Mouse (Mus musculus): ENCODE data around the gene Nup93. TPM values are rescaled to one million over a fixed set of nuclear protein-coding genes. Genes with fewer than 3 reads are reported as not detected.
"Not testable (repeated sequence)": the region's sequence is repeated elsewhere in the genome, so short reads cannot be mapped to it uniquely, and the experiment has no call there.

The Nup93 gene
- 114 TPM in 2 replicates for polyA plus RNA-seq (2016; fragmentation: Nextera tagmentation; extraction: Ambion mirVana)

DNA sequence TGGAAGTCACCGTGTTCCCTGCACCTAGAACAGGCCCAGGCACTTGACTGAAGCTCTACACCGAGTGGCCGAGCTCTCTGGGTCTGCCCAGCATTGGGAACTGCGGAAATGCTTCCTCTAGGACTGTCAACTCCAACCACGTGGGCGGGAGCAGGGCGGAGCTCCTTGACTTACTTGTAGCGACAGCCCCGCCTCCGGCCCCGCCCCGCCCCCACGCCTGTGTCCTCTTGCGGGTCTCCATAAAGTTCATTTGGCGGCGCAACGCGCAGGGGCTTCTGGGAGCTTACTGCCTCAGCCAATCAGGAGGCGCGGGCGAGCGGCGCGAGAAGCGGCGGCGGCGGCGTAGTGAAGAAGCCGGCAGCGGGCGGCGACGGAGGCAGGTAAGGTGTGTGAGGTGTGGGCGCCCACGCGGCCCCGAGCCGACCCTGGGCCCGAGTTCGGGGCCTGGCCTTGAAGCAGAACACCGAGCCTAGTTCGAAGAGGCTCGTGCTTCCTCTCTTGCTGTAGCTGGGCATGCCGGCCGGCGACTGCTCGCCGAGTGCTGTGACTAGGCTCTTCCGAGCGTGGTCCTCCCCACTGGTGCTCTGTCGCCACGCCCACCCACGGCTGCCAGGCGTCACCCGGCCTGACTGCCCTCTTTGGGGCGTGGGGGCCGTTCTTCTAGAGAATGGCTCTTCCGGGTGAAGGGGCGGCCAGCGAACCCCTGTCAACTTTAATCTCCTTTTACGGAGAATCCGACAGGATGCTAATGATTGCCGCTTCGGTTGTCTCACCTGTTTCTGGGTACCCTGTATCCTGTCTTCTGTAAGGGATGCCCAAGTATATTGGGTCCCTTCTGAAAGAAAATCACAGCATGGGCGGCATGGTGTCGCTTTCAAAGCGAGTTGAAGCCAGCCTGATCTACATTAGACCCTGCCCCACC is at the start of gene Nup93:
Nup93 (plus strand) TSS at position 313 of the 922 bp plus-strand sequence.
- Histone ChIP-seq H3K9me3 (no peaks in the 10 kb centered on the region), H3K4me2 (peak within 1 kb of the TSS; percentile 65), H3K4me3 (replicated peaks) (peak within 1 kb of the TSS; percentile 77), H3K4me1 (replicated peaks) (peaks cover 15% of the 10 kb centered on the region), H3K27ac (0 out of 2 replicates have a peak within 1 kb of the TSS, but pooled peaks have one; percentile 47), H3K9ac (replicated peaks) (peak within 1 kb of the TSS; percentile 57), H3K27me3 (no peaks in the 10 kb centered on the region), H3K36me3 (no peaks in the 10 kb centered on the region)
- ATAC-seq (ENCODE audit: insufficient number of reproducible peaks, insufficient read depth, low FRiP score, low TSS enrichment, low read depth), result peak; percentile 97
- under 1% methylated on average over 68 of the region's 68 CpGs for WGBS

DNA sequence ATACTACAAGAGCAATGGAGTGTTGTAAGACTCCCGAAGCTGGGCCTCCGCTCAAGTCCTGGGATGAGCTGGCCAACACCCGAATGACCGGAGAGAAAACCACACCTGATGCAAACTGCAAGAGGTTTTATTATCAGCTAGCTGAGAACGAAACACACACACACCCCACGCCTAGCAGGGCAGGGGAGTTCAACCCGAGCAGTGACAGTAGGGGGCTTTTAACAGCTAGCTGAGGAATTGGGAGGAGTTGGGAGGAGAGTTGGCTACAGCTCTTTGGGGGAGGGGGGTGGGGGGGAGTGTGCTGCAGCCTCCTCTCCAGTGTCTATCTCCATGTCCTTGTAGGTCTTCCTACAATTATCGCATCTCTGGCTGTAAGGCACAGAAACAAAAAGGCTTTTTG is 48.6 kb upstream of the Nup93 start:
- WGBS, result 64% methylated on average over 8 of the region's 8 CpGs

DNA sequence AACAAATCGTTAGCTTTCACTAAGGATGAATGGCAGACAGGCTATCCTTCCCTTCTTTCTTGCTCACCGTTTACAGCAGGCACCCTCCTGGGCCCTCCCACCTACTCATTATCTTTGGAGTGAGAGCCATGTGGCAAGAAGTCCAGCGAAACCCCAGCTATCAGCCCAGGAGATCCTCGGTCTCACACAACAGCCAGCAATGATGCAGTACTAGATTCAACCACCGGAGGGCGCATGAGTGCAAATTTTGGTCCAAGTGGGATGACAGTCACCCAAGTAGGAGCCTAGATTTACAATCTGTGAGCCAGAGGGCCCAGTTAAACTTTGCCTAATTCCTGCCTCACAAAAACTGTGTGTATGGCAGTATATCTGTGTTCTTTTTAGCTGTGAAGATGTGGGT is 47.1 kb upstream of the Nup93 start:
- Histone ChIP-seq H3K4me3 (replicated peaks) (no peak overlapping the region), H3K4me2 (peak overlapping the region; percentile 15), H3K9me3 (no peaks in the 10 kb centered on the region), H3K27ac (no peak overlapping the region), H3K27me3 (peaks cover 44% of the 10 kb centered on the region), H3K9ac (replicated peaks) (no peak overlapping the region), H3K4me1 (replicated peaks) (peaks cover 10% of the 10 kb centered on the region), H3K36me3 (no peaks in the 10 kb centered on the region)
- no peak for ATAC-seq (ENCODE audit: insufficient number of reproducible peaks, insufficient read depth, low FRiP score, low TSS enrichment, low read depth)
- whole genome bisulfite sequencing, result 4% methylated on average over 6 of the region's 6 CpGs

More for the DNA sequence above, 48.6 kb upstream of the Nup93 start:
- H3K4me2 ChIP-seq; H3K4me3 ChIP-seq (replicated peaks); H3K4me1 ChIP-seq (replicated peaks); H3K36me3 ChIP-seq; H3K9me3 ChIP-seq; H3K27ac ChIP-seq; H3K9ac ChIP-seq (replicated peaks); ATAC-seq (ENCODE audit: insufficient number of reproducible peaks, insufficient read depth, low FRiP score, low TSS enrichment, low read depth): not testable (repeated sequence)
- peaks cover 29% of the 10 kb centered on the region for H3K27me3 ChIP-seq

DNA sequence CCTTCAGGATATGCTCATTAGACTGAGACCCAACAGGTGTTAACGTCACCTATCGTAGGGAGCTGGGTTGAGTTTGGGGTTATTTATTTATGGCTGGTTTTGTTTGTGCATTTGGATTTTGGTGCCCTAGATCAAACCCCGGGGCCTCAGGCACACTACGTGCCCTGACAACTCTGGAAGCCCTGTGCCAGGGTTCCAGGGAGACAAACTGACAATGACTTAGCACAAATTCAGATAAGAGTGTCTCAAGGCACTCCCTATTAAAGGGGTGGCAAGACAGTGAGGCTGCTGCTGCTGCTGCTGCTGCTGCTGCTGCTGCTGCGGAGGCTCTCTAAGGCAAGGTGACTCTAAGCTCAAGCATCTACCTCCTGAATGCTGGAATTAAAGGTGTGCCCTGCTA is 44.8 kb upstream of the Nup93 start:
- H3K9ac ChIP-seq (replicated peaks), result no peak overlapping the region
- peaks cover 63% of the 10 kb centered on the region for H3K27me3 ChIP-seq
- H3K4me2 ChIP-seq, result no peak overlapping the region
- H3K4me3 ChIP-seq (replicated peaks), result no peak overlapping the region
- WGBS, result 80% methylated on average over 5 of the region's 5 CpGs
- H3K4me1 ChIP-seq (replicated peaks), result peaks cover 23% of the 10 kb centered on the region
- H3K36me3 ChIP-seq, result no peaks in the 10 kb centered on the region
- H3K27ac ChIP-seq, result no peak overlapping the region
- H3K9me3 ChIP-seq, result no peaks in the 10 kb centered on the region
- ATAC-seq (ENCODE audit: insufficient number of reproducible peaks, insufficient read depth, low FRiP score, low TSS enrichment, low read depth), result no peak

DNA sequence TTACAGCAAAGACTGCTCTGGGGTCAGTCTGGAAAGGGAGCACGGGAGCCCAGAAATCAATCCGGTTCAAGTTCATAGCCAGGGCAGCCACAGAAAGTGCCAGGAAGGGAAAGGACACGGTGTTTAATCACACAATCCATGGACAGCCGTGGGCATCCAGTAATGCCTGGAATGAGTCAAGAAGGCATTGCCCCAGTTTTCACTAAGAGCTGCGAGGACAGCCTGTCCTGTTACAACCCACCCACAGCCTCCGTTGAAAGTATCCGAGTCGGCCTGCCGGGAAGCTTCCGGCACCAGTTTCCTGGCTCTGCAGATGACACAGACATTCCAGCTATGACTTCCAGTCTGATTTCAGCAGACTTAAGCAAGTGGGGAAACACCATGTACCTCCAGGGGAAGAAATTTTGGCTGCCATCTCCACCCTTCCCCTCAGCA is 43.0 kb upstream of the Nup93 start:
- Histone ChIP-seq H3K27ac (no peak overlapping the region), H3K36me3 (no peaks in the 10 kb centered on the region), H3K9ac (replicated peaks) (no peak overlapping the region), H3K4me2 (0 out of 2 replicates have a peak overlapping the region, but pooled peaks have one; percentile 93), H3K27me3 (peaks cover 80% of the 10 kb centered on the region), H3K9me3 (no peaks in the 10 kb centered on the region), H3K4me1 (replicated peaks) (peaks cover 23% of the 10 kb centered on the region), H3K4me3 (replicated peaks) (peak overlapping the region; percentile 45)
- WGBS, result 47% methylated on average over 10 of the region's 10 CpGs
- no peak for ATAC-seq (ENCODE audit: insufficient number of reproducible peaks, insufficient read depth, low FRiP score, low TSS enrichment, low read depth)

DNA sequence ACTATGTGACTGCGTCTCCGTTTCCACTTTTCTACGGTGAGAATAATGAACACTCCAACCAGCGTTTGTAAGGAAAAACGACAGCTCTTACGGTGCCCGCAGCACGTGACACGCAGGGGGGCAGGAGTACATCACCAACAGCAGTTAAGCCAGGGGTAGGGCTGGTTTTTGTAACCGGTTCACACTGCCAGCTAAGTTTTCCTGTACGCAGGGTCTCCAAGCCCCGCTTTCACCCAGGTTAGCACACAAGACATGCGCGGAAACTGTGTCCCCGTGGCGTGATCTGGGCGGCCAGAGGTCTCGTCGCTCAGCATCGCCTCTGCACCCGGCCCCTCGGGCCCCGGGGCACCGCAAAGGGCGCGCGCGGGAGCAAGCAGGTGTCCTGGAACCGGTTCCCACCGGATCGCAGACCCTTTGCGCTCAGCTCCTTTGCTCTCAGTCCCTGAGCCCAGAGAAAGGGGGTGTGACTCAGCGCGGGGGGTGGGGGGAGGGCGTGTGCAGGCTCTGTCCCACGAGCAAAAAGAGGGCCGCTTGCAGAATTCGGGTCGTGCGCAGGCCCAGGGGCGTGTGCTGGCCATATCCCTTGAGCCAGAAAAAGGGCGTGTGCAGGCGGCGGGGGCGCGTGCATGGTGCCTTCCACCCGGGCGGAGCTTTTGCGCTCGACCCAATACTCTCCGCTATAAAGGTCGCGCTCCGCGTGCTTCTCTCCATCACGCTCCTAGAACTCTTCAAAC is 42.1 kb upstream of the Nup93 start, which contains the start of gene Mt2:
Mt2 (plus strand) TSS at position 590 of the 734 bp plus-strand sequence.
- H3K4me1 ChIP-seq (replicated peaks), result peaks cover 23% of the 10 kb centered on the region
- H3K36me3 ChIP-seq, result no peaks in the 10 kb centered on the region
- under 1% methylated on average over 56 of the region's 56 CpGs for WGBS
- H3K4me3 ChIP-seq (replicated peaks), result peak within 1 kb of the TSS; percentile 45
- peak within 1 kb of the TSS; percentile 93 for H3K4me2 ChIP-seq
- peak; percentile 30; the same call in 1 of the 2 replicates for ATAC-seq (ENCODE audit: insufficient number of reproducible peaks, insufficient read depth, low FRiP score, low TSS enrichment, low read depth)
- H3K27ac ChIP-seq, result no peak within 1 kb of the TSS
- H3K9me3 ChIP-seq, result no peaks in the 10 kb centered on the region
- peaks cover 89% of the 10 kb centered on the region for H3K27me3 ChIP-seq
- H3K9ac ChIP-seq (replicated peaks), result peak within 1 kb of the TSS; percentile 38; the same call in 1 of the 2 replicates

DNA sequence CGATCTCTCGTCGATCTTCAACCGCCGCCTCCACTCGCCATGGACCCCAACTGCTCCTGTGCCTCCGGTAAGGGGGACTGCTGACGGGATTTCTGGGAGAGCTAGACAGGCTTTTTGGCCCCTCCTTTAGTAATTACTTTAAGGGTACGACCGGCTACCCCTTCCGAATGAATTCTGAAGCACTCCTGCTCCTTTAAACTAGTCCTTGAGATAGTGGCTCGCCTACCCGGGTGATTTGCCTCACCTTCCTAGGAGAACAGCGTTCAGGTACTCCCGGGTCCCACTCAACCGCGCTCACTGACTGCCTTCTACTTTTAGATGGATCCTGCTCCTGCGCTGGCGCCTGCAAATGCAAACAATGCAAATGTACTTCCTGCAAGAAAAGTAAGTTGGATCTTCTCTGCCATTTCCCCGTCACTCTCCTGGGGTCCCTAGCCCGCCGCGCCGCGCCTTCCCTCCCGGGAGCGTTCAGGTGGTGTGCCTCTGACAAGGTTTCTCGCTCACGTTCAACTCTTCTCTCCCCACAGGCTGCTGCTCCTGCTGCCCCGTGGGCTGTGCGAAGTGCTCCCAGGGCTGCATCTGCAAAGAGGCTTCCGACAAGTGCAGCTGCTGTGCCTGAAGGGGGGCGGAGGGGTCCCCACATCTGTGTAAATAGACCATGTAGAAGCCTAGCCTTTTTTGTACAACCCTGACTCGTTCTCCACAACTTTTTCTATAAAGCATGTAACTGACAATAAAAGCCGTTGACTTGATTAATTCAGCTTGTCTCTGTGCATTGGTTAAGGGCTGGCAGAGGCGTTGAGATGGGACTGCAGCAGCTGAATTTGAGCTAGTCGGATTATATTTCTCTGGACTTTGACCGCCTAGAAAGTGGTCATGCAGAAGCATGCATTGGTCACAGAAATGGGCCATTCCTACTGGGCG is 41.3 kb upstream of the Nup93 start:
- Histone ChIP-seq H3K27ac (no peak overlapping the region), H3K27me3 (peaks cover 94% of the 10 kb centered on the region), H3K36me3 (no peaks in the 10 kb centered on the region), H3K4me3 (replicated peaks) (peak overlapping the region; percentile 45), H3K9me3 (no peaks in the 10 kb centered on the region), H3K4me1 (replicated peaks) (peaks cover 23% of the 10 kb centered on the region), H3K9ac (replicated peaks) (peak overlapping the region; percentile 38; the same call in 1 of the 2 replicates), H3K4me2 (peak overlapping the region; percentile 93)
- 1% methylated on average over 39 of the region's 39 CpGs for WGBS
- no peak for ATAC-seq (ENCODE audit: insufficient number of reproducible peaks, insufficient read depth, low FRiP score, low TSS enrichment, low read depth)

DNA sequence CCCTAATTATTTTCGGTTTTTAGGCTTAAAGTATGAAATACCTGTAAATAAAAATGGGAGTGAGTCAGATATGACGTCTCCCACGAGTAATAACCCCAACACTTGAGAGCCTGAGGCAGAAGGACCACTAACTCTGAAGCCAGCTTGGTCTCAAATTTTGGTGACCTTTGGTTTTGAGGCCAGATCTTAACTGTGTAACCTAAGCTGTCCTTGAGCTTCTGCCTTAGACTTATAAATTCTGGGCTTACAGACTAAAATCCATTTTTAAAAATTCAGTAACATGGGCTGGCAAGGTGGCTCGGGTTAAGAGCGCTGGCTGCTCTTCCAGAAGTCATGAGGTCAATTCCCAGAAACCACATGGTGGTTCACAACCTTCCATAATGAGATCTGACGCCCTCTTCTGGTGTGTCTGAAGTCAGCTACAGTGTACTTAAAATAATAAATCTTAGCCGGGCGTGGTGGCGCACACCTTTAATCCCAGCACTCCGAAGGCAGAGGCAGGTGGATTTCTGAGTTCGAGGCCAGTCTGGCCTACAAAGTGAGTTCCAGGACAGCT is 40.4 kb upstream of the Nup93 start:
- H3K27ac ChIP-seq, result no peak overlapping the region
- H3K36me3 ChIP-seq, result no peaks in the 10 kb centered on the region
- peaks cover 99% of the 10 kb centered on the region for H3K27me3 ChIP-seq
- WGBS, result 48% methylated on average over 11 of the region's 11 CpGs
- H3K4me1 ChIP-seq (replicated peaks), result peaks cover 26% of the 10 kb centered on the region
- H3K9ac ChIP-seq (replicated peaks), result no peak overlapping the region
- no peaks in the 10 kb centered on the region for H3K9me3 ChIP-seq
- H3K4me3 ChIP-seq (replicated peaks), result no peak overlapping the region
- no peak for ATAC-seq (ENCODE audit: insufficient number of reproducible peaks, insufficient read depth, low FRiP score, low TSS enrichment, low read depth)
- H3K4me2 ChIP-seq, result no peak overlapping the region

DNA sequence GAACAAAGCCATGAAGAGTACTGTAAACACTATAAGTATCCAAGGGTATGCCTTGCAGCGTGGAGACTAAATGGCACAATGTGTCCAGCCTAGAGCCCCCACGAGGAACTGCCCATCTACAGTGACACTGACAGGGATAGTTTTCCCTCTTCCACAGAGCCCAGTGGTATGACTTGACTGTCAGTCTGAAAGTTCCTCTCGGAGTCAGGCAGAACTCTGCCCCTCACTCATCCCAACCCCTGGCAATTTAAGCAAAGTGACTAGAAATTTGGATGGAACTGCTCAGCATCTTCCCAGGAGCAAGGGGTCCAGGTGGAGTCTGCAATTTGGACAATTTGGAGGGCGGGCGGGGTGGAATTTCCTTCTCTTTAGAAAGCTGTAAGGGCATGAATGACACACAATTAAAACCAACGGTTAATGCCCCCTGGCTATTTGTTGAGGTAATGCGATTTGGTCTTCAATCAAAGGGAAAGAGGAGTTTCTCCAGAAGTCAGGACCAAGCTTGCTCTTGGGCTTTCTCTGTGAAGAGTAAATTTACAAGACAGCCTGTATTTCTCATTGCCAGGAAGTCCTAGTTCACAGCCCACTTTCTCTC is 39.6 kb upstream of the Nup93 start:
- peaks cover 34% of the 10 kb centered on the region for H3K4me1 ChIP-seq (replicated peaks)
- H3K36me3 ChIP-seq, result no peaks in the 10 kb centered on the region
- H3K27ac ChIP-seq, result no peak overlapping the region
- no peak overlapping the region for H3K4me3 ChIP-seq (replicated peaks)
- 32% methylated on average over 7 of the region's 7 CpGs for WGBS
- peaks cover 99% of the 10 kb centered on the region for H3K27me3 ChIP-seq
- no peak for ATAC-seq (ENCODE audit: insufficient number of reproducible peaks, insufficient read depth, low FRiP score, low TSS enrichment, low read depth)
- no peak overlapping the region for H3K4me2 ChIP-seq
- no peaks in the 10 kb centered on the region for H3K9me3 ChIP-seq
- no peak overlapping the region for H3K9ac ChIP-seq (replicated peaks)
